ENCODE assay signal across 9 mouse cellular contexts in genomic region chr3:127258466-127259075, GRCm38 (mm10).
DNase-seq lines count a peak whose midpoint lies in the region; ATAC-seq lines count a peak whose summit lies in the region.
"Had no signal": no experiment of that assay in that cellular context is flagged by ENCODE, and none has a peak within 500 bp of the region (broad histone marks: within the 10 kb centered on the region; RNA-seq: fewer than 3 reads in every experiment).

No protein-coding gene starts in this region.

- peak overlapping the region; percentile 66 for H3K4me3 ChIP-seq in heart, embryonic 10.5 days
- no peak overlapping the region for H3K4me3 ChIP-seq in neural tube, embryonic 12.5 days
- peak overlapping the region; percentile 57 for H3K4me3 ChIP-seq in limb, embryonic 10.5 days

- no peaks in the 10 kb centered on the region for H3K9me3 ChIP-seq in heart, embryonic 10.5 days
- no peaks in the 10 kb centered on the region for H3K9me3 ChIP-seq in neural tube, embryonic 12.5 days
- H3K9me3 ChIP-seq in limb, embryonic 10.5 days (replicated peaks), result no peaks in the 10 kb centered on the region

- ATAC-seq in neural tube, embryonic 12.5 days (ENCODE audit: low FRiP score, low read depth), result no peak

- H3K9ac ChIP-seq in neural tube, embryonic 12.5 days, result no peak overlapping the region

- H3K4me1 ChIP-seq in heart, embryonic 10.5 days, result peaks cover 15% of the 10 kb centered on the region; the same call in 1 of the 2 replicates
- peaks cover 18% of the 10 kb centered on the region for H3K4me1 ChIP-seq in neural tube, embryonic 12.5 days
- peaks cover 8% of the 10 kb centered on the region; the same call in 1 of the 2 replicates for H3K4me1 ChIP-seq in limb, embryonic 10.5 days

- H3K4me2 ChIP-seq in neural tube, embryonic 12.5 days (replicated peaks), result peak overlapping the region; percentile 63

- DNase-seq in heart, embryonic 10.5 days (ENCODE audit: low spot score), result no peak
- DNase-seq in heart, adult 18-20 months, result no peak
- DNase-seq in neural tube, embryonic 10.5 days (ENCODE audit: extremely low spot score, low spot score), result no peak
- DNase-seq in limb, embryonic 10.5 days (ENCODE audit: low spot score), result no peak
- no peak for DNase-seq in ovary, postnatal 36 days (ENCODE audit: low spot score)
- no peak for DNase-seq in gastrocnemius, postnatal 10 days
- no peak for DNase-seq in spleen, adult 18-20 months
- DNase-seq: adrenal gland, adult 8-10 months had no signal

- 0 out of 2 replicates have a peak overlapping the region, but pooled peaks have one; percentile 91 for H3K27ac ChIP-seq in heart, embryonic 10.5 days
- H3K27ac ChIP-seq in neural tube, embryonic 12.5 days, result no peak overlapping the region
- no peak overlapping the region for H3K27ac ChIP-seq in limb, embryonic 10.5 days

- H3K36me3 ChIP-seq in heart, embryonic 10.5 days, result no peaks in the 10 kb centered on the region
- H3K36me3 ChIP-seq in neural tube, embryonic 12.5 days, result no peaks in the 10 kb centered on the region
- no peaks in the 10 kb centered on the region for H3K36me3 ChIP-seq in limb, embryonic 10.5 days

- no peaks in the 10 kb centered on the region for H3K27me3 ChIP-seq in heart, embryonic 10.5 days (ENCODE audit: insufficient read depth, poor library complexity, severe bottlenecking)
- no peaks in the 10 kb centered on the region for H3K27me3 ChIP-seq in neural tube, embryonic 12.5 days (replicated peaks)
- H3K27me3 ChIP-seq in limb, embryonic 10.5 days (ENCODE audit: low read depth, poor library complexity, severe bottlenecking), result no peaks in the 10 kb centered on the region

- WGBS in heart, embryonic 10.5 days, result 39% methylated on average over 15 of the region's 15 CpGs
- 37% methylated on average over 15 of the region's 15 CpGs for WGBS in neural tube, embryonic 12.5 days
- WGBS in limb, embryonic 10.5 days, result 44% methylated on average over 15 of the region's 15 CpGs
